Mouse (Mus musculus): ENCODE measurements at regions not wholly inside any gene's neighbourhood (a gene's known extent, or its start where the extent isn't known, plus 50 kb on each side); places are given as distances from the start of the nearest gene placed in this dataset.
"Not testable (repeated sequence)": the region's sequence is repeated elsewhere in the genome, so short reads cannot be mapped to it uniquely, and the experiment has no call there.

- TF ChIP-seq TAL1 (IDR thresholded peaks at IDR 0.05; ENCODE audit: low read length), result no peak
- no peak overlapping the region for H3K4me3 ChIP-seq (replicated peaks)
Measured at GRCm38 (mm10) chr10:99320797-99321196, 57.8 kb downstream of the Dusp6 start.

GRCm38 (mm10) chr10:99323358-99323757 is 60.3 kb downstream of the Dusp6 start:
- H3K36me3 ChIP-seq (ENCODE audit: control insufficient read depth), result no peaks in the 10 kb centered on the region
- H3K4me1 ChIP-seq (ENCODE audit: control insufficient read depth), result no peaks in the 10 kb centered on the region
- TF ChIP-seq GATA1 (IDR thresholded peaks at IDR 0.05; ENCODE audit: low read length) (no peak), TAL1 (IDR thresholded peaks at IDR 0.05; ENCODE audit: low read length) (no peak)
- no peaks in the 10 kb centered on the region for H3K27me3 ChIP-seq (ENCODE audit: control insufficient read depth)
- H3K9me3 ChIP-seq (ENCODE audit: control insufficient read depth, low read length), result no peaks in the 10 kb centered on the region; the same call in 1 of the 2 replicates
- no peak overlapping the region for H3K4me3 ChIP-seq (replicated peaks)

More at GRCm38 (mm10) chr10:99320797-99321196, 57.8 kb downstream of the Dusp6 start:
- Histone ChIP-seq H3K36me3 (ENCODE audit: control insufficient read depth) (no peaks in the 10 kb centered on the region), H3K9me3 (ENCODE audit: control insufficient read depth, low read length) (no peaks in the 10 kb centered on the region), H3K27me3 (ENCODE audit: control insufficient read depth) (no peaks in the 10 kb centered on the region), H3K4me1 (ENCODE audit: control insufficient read depth) (no peaks in the 10 kb centered on the region)

GRCm38 (mm10) chr10:99327501-99327900 is 64.5 kb downstream of the Dusp6 start:
- Histone ChIP-seq H3K27me3 (ENCODE audit: control insufficient read depth) (no peaks in the 10 kb centered on the region), H3K4me1 (ENCODE audit: control insufficient read depth) (no peaks in the 10 kb centered on the region), H3K9me3 (ENCODE audit: control insufficient read depth, low read length) (no peaks in the 10 kb centered on the region; the same call in 1 of the 2 replicates), H3K36me3 (ENCODE audit: control insufficient read depth) (no peaks in the 10 kb centered on the region), H3K4me3 (replicated peaks) (no peak overlapping the region)
- no peak for TF ChIP-seq GATA1 (IDR thresholded peaks at IDR 0.05; ENCODE audit: low read length)
- TF ChIP-seq TAL1 (IDR thresholded peaks at IDR 0.05; ENCODE audit: low read length), result no peak

GRCm38 (mm10) chr10:99328568-99328967 is 65.5 kb downstream of the Dusp6 start:
- Histone ChIP-seq H3K4me1 (ENCODE audit: control insufficient read depth) (no peaks in the 10 kb centered on the region), H3K36me3 (ENCODE audit: control insufficient read depth) (no peaks in the 10 kb centered on the region), H3K9me3 (ENCODE audit: control insufficient read depth, low read length) (no peaks in the 10 kb centered on the region; the same call in 1 of the 2 replicates), H3K27me3 (ENCODE audit: control insufficient read depth) (no peaks in the 10 kb centered on the region), H3K4me3 (replicated peaks) (no peak overlapping the region)
- TF ChIP-seq GATA1 (IDR thresholded peaks at IDR 0.05; ENCODE audit: low read length), result no peak
- TF ChIP-seq TAL1 (IDR thresholded peaks at IDR 0.05; ENCODE audit: low read length), result no peak

- Histone ChIP-seq H3K9me3 (ENCODE audit: control insufficient read depth, low read length) (no peaks in the 10 kb centered on the region; the same call in 1 of the 2 replicates), H3K4me1 (ENCODE audit: control insufficient read depth) (no peaks in the 10 kb centered on the region), H3K27me3 (ENCODE audit: control insufficient read depth) (no peaks in the 10 kb centered on the region), H3K36me3 (ENCODE audit: control insufficient read depth) (no peaks in the 10 kb centered on the region), H3K4me3 (replicated peaks) (no peak overlapping the region)
- no peak for TF ChIP-seq TAL1 (IDR thresholded peaks at IDR 0.05; ENCODE audit: low read length)
- no peak for TF ChIP-seq GATA1 (IDR thresholded peaks at IDR 0.05; ENCODE audit: low read length)
Measured at GRCm38 (mm10) chr10:99329469-99329868, 66.4 kb downstream of the Dusp6 start.

- Histone ChIP-seq H3K36me3 (ENCODE audit: control insufficient read depth) (no peaks in the 10 kb centered on the region), H3K4me1 (ENCODE audit: control insufficient read depth) (no peaks in the 10 kb centered on the region), H3K27me3 (ENCODE audit: control insufficient read depth) (no peaks in the 10 kb centered on the region), H3K9me3 (ENCODE audit: control insufficient read depth, low read length) (no peaks in the 10 kb centered on the region; the same call in 1 of the 2 replicates), H3K4me3 (replicated peaks) (no peak overlapping the region)
- TF ChIP-seq GATA1 (IDR thresholded peaks at IDR 0.05; ENCODE audit: low read length), result no peak
- no peak for TF ChIP-seq TAL1 (IDR thresholded peaks at IDR 0.05; ENCODE audit: low read length)
Measured at GRCm38 (mm10) chr10:99330519-99330918, 67.5 kb downstream of the Dusp6 start.

- no peak for TF ChIP-seq TAL1 (IDR thresholded peaks at IDR 0.05; ENCODE audit: low read length)
- TF ChIP-seq GATA1 (IDR thresholded peaks at IDR 0.05; ENCODE audit: low read length), result no peak
- Histone ChIP-seq H3K4me1 (ENCODE audit: control insufficient read depth) (no peaks in the 10 kb centered on the region), H3K36me3 (ENCODE audit: control insufficient read depth) (no peaks in the 10 kb centered on the region), H3K27me3 (ENCODE audit: control insufficient read depth) (no peaks in the 10 kb centered on the region), H3K9me3 (ENCODE audit: control insufficient read depth, low read length) (no peaks in the 10 kb centered on the region; the same call in 1 of the 2 replicates), H3K4me3 (replicated peaks) (no peak overlapping the region)
Measured at GRCm38 (mm10) chr10:99331876-99332275, 68.8 kb downstream of the Dusp6 start.

GRCm38 (mm10) chr10:99333831-99334230 is 70.8 kb downstream of the Dusp6 start:
- no peaks in the 10 kb centered on the region for H3K27me3 ChIP-seq (ENCODE audit: control insufficient read depth)
- H3K36me3 ChIP-seq (ENCODE audit: control insufficient read depth), result no peaks in the 10 kb centered on the region
- H3K9me3 ChIP-seq (ENCODE audit: control insufficient read depth, low read length), result peaks cover 4% of the 10 kb centered on the region; the same call in 1 of the 2 replicates
- H3K4me1 ChIP-seq (ENCODE audit: control insufficient read depth), result no peaks in the 10 kb centered on the region
- H3K4me3 ChIP-seq (replicated peaks), result no peak overlapping the region
- no peak for TF ChIP-seq GATA1 (IDR thresholded peaks at IDR 0.05; ENCODE audit: low read length)
- no peak for TF ChIP-seq TAL1 (IDR thresholded peaks at IDR 0.05; ENCODE audit: low read length)

- no peaks in the 10 kb centered on the region for H3K4me1 ChIP-seq (ENCODE audit: control insufficient read depth)
- H3K27me3 ChIP-seq (ENCODE audit: control insufficient read depth), result no peaks in the 10 kb centered on the region
- H3K9me3 ChIP-seq (ENCODE audit: control insufficient read depth, low read length), result peaks cover 4% of the 10 kb centered on the region; the same call in 1 of the 2 replicates
- no peaks in the 10 kb centered on the region for H3K36me3 ChIP-seq (ENCODE audit: control insufficient read depth)
- no peak overlapping the region for H3K4me3 ChIP-seq (replicated peaks)
- no peak for TF ChIP-seq GATA1 (IDR thresholded peaks at IDR 0.05; ENCODE audit: low read length)
- no peak for TF ChIP-seq TAL1 (IDR thresholded peaks at IDR 0.05; ENCODE audit: low read length)
Measured at GRCm38 (mm10) chr10:99336091-99336490, 73.1 kb downstream of the Dusp6 start.

GRCm38 (mm10) chr10:99338790-99339189 is 75.8 kb downstream of the Dusp6 start:
- H3K4me3 ChIP-seq (replicated peaks); H3K27me3 ChIP-seq (ENCODE audit: control insufficient read depth); H3K4me1 ChIP-seq (ENCODE audit: control insufficient read depth); H3K9me3 ChIP-seq (ENCODE audit: control insufficient read depth, low read length); H3K36me3 ChIP-seq (ENCODE audit: control insufficient read depth): not testable (repeated sequence)

- not testable (repeated sequence) for H3K36me3 ChIP-seq (ENCODE audit: control insufficient read depth); H3K27me3 ChIP-seq (ENCODE audit: control insufficient read depth); H3K9me3 ChIP-seq (ENCODE audit: control insufficient read depth, low read length); H3K4me3 ChIP-seq (replicated peaks); H3K4me1 ChIP-seq (ENCODE audit: control insufficient read depth)
Measured at GRCm38 (mm10) chr10:99339291-99339912, 76.4 kb downstream of the Dusp6 start.

GRCm38 (mm10) chr10:99340057-99340456 is 77.0 kb downstream of the Dusp6 start:
- not testable (repeated sequence) for H3K27me3 ChIP-seq (ENCODE audit: control insufficient read depth); H3K4me3 ChIP-seq (replicated peaks); H3K9me3 ChIP-seq (ENCODE audit: control insufficient read depth, low read length); H3K4me1 ChIP-seq (ENCODE audit: control insufficient read depth); H3K36me3 ChIP-seq (ENCODE audit: control insufficient read depth)
